Mouse (Mus musculus): ENCODE measurements around the gene Pigp. TPM values are rescaled to one million over a fixed set of nuclear protein-coding genes. Genes with fewer than 3 reads are reported as not detected.

The Pigp gene
- polyA plus RNA-seq (2014; fragmentation: Nextera tagmentation; extraction: Ambion mirVana) = 125 and 131 TPM in 2 replicates

GRCm38 (mm10) chr16:94371301-94371931 is at the start of gene Pigp:
TSS of gene Pigp (minus strand) at chr16:94371842.
- WGBS = 1% methylated on average over 29 of the region's 43 CpGs
- H3K4me1 ChIP-seq (ENCODE audit: control insufficient read depth, insufficient read depth, low read length) = peaks cover 26% of the 10 kb centered on the region

GRCm38 (mm10) chr16:94420498-94420897 is 48.9 kb upstream of the Pigp start:
- Histone ChIP-seq H3K4me3 (ENCODE audit: low read depth, low read length) (no peak overlapping the region), H3K27me3 (replicated peaks; ENCODE audit: control insufficient read depth, insufficient read depth, low read length) (no peaks in the 10 kb centered on the region), H3K4me1 (ENCODE audit: control insufficient read depth, insufficient read depth, low read length) (no peaks in the 10 kb centered on the region), H3K9me3 (ENCODE audit: control insufficient read depth, low read length) (0 out of 2 replicates have a peak, but pooled peaks cover 6% of the 10 kb centered on the region), H3K9ac (ENCODE audit: low read depth, low read length) (no peak overlapping the region), H3K27ac (replicated peaks; ENCODE audit: low read depth, low read length) (no peak overlapping the region), H3K4me2 (ENCODE audit: low read depth, low read length) (no peak overlapping the region), H3K36me3 (ENCODE audit: control insufficient read depth, insufficient read depth, low read length) (peaks cover 88% of the 10 kb centered on the region)
- ATAC-seq (ENCODE audit: low read depth) (no peak), DNase-seq (ENCODE audit: low spot score) (no peak)
- WGBS = 95% methylated on average over 3 of the region's 3 CpGs

More at GRCm38 (mm10) chr16:94371301-94371931, at the start of gene Pigp:
- Histone ChIP-seq H3K27ac (replicated peaks; ENCODE audit: low read depth, low read length) (peak within 1 kb of the TSS; percentile 98), H3K4me3 (ENCODE audit: low read depth, low read length) (peak within 1 kb of the TSS; percentile 96), H3K9me3 (ENCODE audit: control insufficient read depth, low read length) (no peaks in the 10 kb centered on the region), H3K27me3 (replicated peaks; ENCODE audit: control insufficient read depth, insufficient read depth, low read length) (no peaks in the 10 kb centered on the region), H3K9ac (ENCODE audit: low read depth, low read length) (peak within 1 kb of the TSS; percentile 95), H3K36me3 (ENCODE audit: control insufficient read depth, insufficient read depth, low read length) (0 out of 2 replicates have a peak, but pooled peaks cover 7% of the 10 kb centered on the region), H3K4me2 (ENCODE audit: low read depth, low read length) (peak within 1 kb of the TSS; percentile 67)
- DNase-seq (ENCODE audit: low spot score) = peak; percentile 90
- ATAC-seq (ENCODE audit: low read depth) = peak; percentile 87

GRCm38 (mm10) chr16:94414151-94414550 is 42.5 kb upstream of the Pigp start:
- Histone ChIP-seq H3K27me3 (replicated peaks; ENCODE audit: control insufficient read depth, insufficient read depth, low read length) (no peaks in the 10 kb centered on the region), H3K4me1 (ENCODE audit: control insufficient read depth, insufficient read depth, low read length) (no peaks in the 10 kb centered on the region), H3K4me3 (ENCODE audit: low read depth, low read length) (no peak overlapping the region), H3K9me3 (ENCODE audit: control insufficient read depth, low read length) (no peaks in the 10 kb centered on the region), H3K9ac (ENCODE audit: low read depth, low read length) (no peak overlapping the region), H3K4me2 (ENCODE audit: low read depth, low read length) (no peak overlapping the region), H3K36me3 (ENCODE audit: control insufficient read depth, insufficient read depth, low read length) (peaks cover 83% of the 10 kb centered on the region), H3K27ac (replicated peaks; ENCODE audit: low read depth, low read length) (no peak overlapping the region)
- WGBS = 95% methylated on average over 6 of the region's 6 CpGs
- no peak for DNase-seq (ENCODE audit: low spot score)
- no peak for ATAC-seq (ENCODE audit: low read depth)

GRCm38 (mm10) chr16:94412760-94413159 is 41.1 kb upstream of the Pigp start:
- H3K36me3 ChIP-seq (ENCODE audit: control insufficient read depth, insufficient read depth, low read length) = peaks cover 78% of the 10 kb centered on the region
- no peak overlapping the region for H3K9ac ChIP-seq (ENCODE audit: low read depth, low read length)
- 91% methylated on average over 4 of the region's 4 CpGs for WGBS

GRCm38 (mm10) chr16:94412198-94412597 is 40.6 kb upstream of the Pigp start:
- Histone ChIP-seq H3K4me1 (ENCODE audit: control insufficient read depth, insufficient read depth, low read length) (no peaks in the 10 kb centered on the region), H3K4me3 (ENCODE audit: low read depth, low read length) (no peak overlapping the region), H3K27ac (replicated peaks; ENCODE audit: low read depth, low read length) (no peak overlapping the region), H3K4me2 (ENCODE audit: low read depth, low read length) (no peak overlapping the region), H3K9me3 (ENCODE audit: control insufficient read depth, low read length) (no peaks in the 10 kb centered on the region), H3K9ac (ENCODE audit: low read depth, low read length) (no peak overlapping the region), H3K27me3 (replicated peaks; ENCODE audit: control insufficient read depth, insufficient read depth, low read length) (no peaks in the 10 kb centered on the region), H3K36me3 (ENCODE audit: control insufficient read depth, insufficient read depth, low read length) (peaks cover 78% of the 10 kb centered on the region)
- 93% methylated on average over 2 of the region's 2 CpGs for WGBS
- DNase-seq (ENCODE audit: low spot score) (no peak), ATAC-seq (ENCODE audit: low read depth) (no peak)

More at GRCm38 (mm10) chr16:94412760-94413159, 41.1 kb upstream of the Pigp start:
- Histone ChIP-seq H3K4me1 (ENCODE audit: control insufficient read depth, insufficient read depth, low read length) (no peaks in the 10 kb centered on the region), H3K27me3 (replicated peaks; ENCODE audit: control insufficient read depth, insufficient read depth, low read length) (no peaks in the 10 kb centered on the region), H3K9me3 (ENCODE audit: control insufficient read depth, low read length) (no peaks in the 10 kb centered on the region), H3K4me2 (ENCODE audit: low read depth, low read length) (no peak overlapping the region), H3K27ac (replicated peaks; ENCODE audit: low read depth, low read length) (no peak overlapping the region), H3K4me3 (ENCODE audit: low read depth, low read length) (no peak overlapping the region)
- DNase-seq (ENCODE audit: low spot score) (no peak), ATAC-seq (ENCODE audit: low read depth) (no peak)

GRCm38 (mm10) chr16:94411287-94411686 is 39.6 kb upstream of the Pigp start:
- Histone ChIP-seq H3K9me3 (ENCODE audit: control insufficient read depth, low read length) (no peaks in the 10 kb centered on the region), H3K27me3 (replicated peaks; ENCODE audit: control insufficient read depth, insufficient read depth, low read length) (no peaks in the 10 kb centered on the region), H3K9ac (ENCODE audit: low read depth, low read length) (no peak overlapping the region), H3K4me3 (ENCODE audit: low read depth, low read length) (no peak overlapping the region), H3K4me1 (ENCODE audit: control insufficient read depth, insufficient read depth, low read length) (no peaks in the 10 kb centered on the region), H3K36me3 (ENCODE audit: control insufficient read depth, insufficient read depth, low read length) (peaks cover 77% of the 10 kb centered on the region), H3K27ac (replicated peaks; ENCODE audit: low read depth, low read length) (no peak overlapping the region), H3K4me2 (ENCODE audit: low read depth, low read length) (no peak overlapping the region)
- whole genome bisulfite sequencing = 69% methylated on average over 3 of the region's 3 CpGs
- peak; percentile 15 for DNase-seq (ENCODE audit: low spot score)
- ATAC-seq (ENCODE audit: low read depth) = no peak

- DNase-seq (ENCODE audit: low spot score) = peak; percentile 54
Measured at GRCm38 (mm10) chr16:94402185-94402584, 30.5 kb upstream of the Pigp start.

GRCm38 (mm10) chr16:94401636-94402035 is 30.0 kb upstream of the Pigp start:
- H3K36me3 ChIP-seq (ENCODE audit: control insufficient read depth, insufficient read depth, low read length) = peaks cover 39% of the 10 kb centered on the region
- 52% methylated on average over 2 of the region's 2 CpGs for WGBS

More at GRCm38 (mm10) chr16:94402185-94402584, 30.5 kb upstream of the Pigp start:
- ATAC-seq (ENCODE audit: low read depth) = peak; percentile 44; the same call in 1 of the 2 replicates
- Histone ChIP-seq H3K4me2 (ENCODE audit: low read depth, low read length) (no peak overlapping the region), H3K9me3 (ENCODE audit: control insufficient read depth, low read length) (no peaks in the 10 kb centered on the region), H3K9ac (ENCODE audit: low read depth, low read length) (no peak overlapping the region), H3K27me3 (replicated peaks; ENCODE audit: control insufficient read depth, insufficient read depth, low read length) (no peaks in the 10 kb centered on the region), H3K36me3 (ENCODE audit: control insufficient read depth, insufficient read depth, low read length) (peaks cover 38% of the 10 kb centered on the region), H3K4me1 (ENCODE audit: control insufficient read depth, insufficient read depth, low read length) (no peaks in the 10 kb centered on the region), H3K4me3 (ENCODE audit: low read depth, low read length) (no peak overlapping the region), H3K27ac (replicated peaks; ENCODE audit: low read depth, low read length) (no peak overlapping the region)
- 74% methylated on average over 4 of the region's 4 CpGs for WGBS

GRCm38 (mm10) chr16:94399141-94399540 is 27.5 kb upstream of the Pigp start:
- Histone ChIP-seq H3K9me3 (ENCODE audit: control insufficient read depth, low read length) (no peaks in the 10 kb centered on the region), H3K36me3 (ENCODE audit: control insufficient read depth, insufficient read depth, low read length) (peaks cover 42% of the 10 kb centered on the region), H3K4me3 (ENCODE audit: low read depth, low read length) (no peak overlapping the region), H3K27ac (replicated peaks; ENCODE audit: low read depth, low read length) (no peak overlapping the region), H3K27me3 (replicated peaks; ENCODE audit: control insufficient read depth, insufficient read depth, low read length) (no peaks in the 10 kb centered on the region), H3K4me1 (ENCODE audit: control insufficient read depth, insufficient read depth, low read length) (peaks cover 4% of the 10 kb centered on the region; the same call in 1 of the 2 replicates), H3K4me2 (ENCODE audit: low read depth, low read length) (no peak overlapping the region), H3K9ac (ENCODE audit: low read depth, low read length) (no peak overlapping the region)
- ATAC-seq (ENCODE audit: low read depth) (no peak), DNase-seq (ENCODE audit: low spot score) (no peak)
- WGBS = 91% methylated on average over 2 of the region's 2 CpGs

More at GRCm38 (mm10) chr16:94401636-94402035, 30.0 kb upstream of the Pigp start:
- Histone ChIP-seq H3K27me3 (replicated peaks; ENCODE audit: control insufficient read depth, insufficient read depth, low read length) (no peaks in the 10 kb centered on the region), H3K9ac (ENCODE audit: low read depth, low read length) (no peak overlapping the region), H3K4me3 (ENCODE audit: low read depth, low read length) (no peak overlapping the region), H3K4me1 (ENCODE audit: control insufficient read depth, insufficient read depth, low read length) (no peaks in the 10 kb centered on the region), H3K4me2 (ENCODE audit: low read depth, low read length) (no peak overlapping the region), H3K9me3 (ENCODE audit: control insufficient read depth, low read length) (no peaks in the 10 kb centered on the region), H3K27ac (replicated peaks; ENCODE audit: low read depth, low read length) (no peak overlapping the region)
- DNase-seq (ENCODE audit: low spot score) (no peak), ATAC-seq (ENCODE audit: low read depth) (no peak)
